Mouse (Mus musculus) testis, adult 10 weeks (tissue): ENCODE results near the gene 4921536K21Rik. TPM values are rescaled to one million over a fixed set of nuclear protein-coding genes. Genes with fewer than 3 reads are reported as not detected.

Experiments used
- polyA plus RNA-seq: library from polyadenylated mRNA; stranded (reverse); fragments of 350-450 nt; fragmentation: Illumina TruSeq; extraction: RNeasy Lipid Tissue Mini Kit (QIAGEN cat#74804); gene quantifications from one replicate; pipeline ENCODE4 v1.2.3, GENCODE M21; 2014; ENCODE audit warnings: low read depth, low replicate concordance

4921536K21Rik gene
- 39.7 TPM for polyA plus RNA-seq

DNA sequence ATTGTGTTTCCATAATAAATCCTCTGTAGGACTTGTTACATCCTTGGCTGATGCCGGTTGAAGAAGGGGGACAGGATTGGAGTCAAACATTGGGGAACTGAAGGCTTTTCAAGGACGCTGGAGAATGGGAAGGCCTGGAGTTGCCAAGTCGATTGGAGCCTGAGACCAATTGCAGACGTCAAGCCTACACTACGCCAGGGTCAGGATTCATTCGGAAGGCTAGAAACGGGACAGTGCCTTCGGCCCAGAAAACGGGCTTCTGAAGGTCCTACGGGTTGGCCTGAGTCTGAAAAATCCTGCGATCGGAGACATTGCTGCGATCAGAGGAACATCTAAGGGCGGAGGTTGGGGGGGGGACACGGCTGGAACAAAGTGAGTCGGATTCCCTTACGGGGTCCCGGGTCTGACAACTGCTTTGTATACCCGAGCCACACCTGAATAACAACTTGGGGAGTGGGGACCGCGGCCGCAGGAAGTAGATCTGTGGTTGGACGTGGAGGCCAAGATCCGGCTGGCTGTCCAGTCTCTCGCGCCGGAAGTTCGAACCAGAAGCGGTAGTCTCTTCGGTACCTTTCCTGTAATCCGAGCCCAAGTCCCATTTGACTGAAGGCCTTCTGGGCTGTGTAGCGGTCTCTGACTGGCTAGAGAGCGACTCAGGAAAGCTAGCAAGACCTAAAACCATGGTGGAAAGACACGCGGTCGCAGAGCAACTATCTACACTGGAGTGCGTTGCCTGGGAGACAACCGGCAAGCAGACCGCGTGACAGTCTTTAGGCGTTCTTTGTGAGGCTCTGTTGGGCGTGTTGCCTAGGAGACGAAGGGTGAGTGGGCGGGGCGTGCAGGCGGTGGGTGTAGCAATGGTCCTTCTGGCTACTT lies at the start of gene 4921536K21Rik, which contains the start of gene Dusp18:
4921536K21Rik (minus strand) TSS at position 693 of the 876 bp plus-strand sequence.
Dusp18 (plus strand) TSS at position 835 of the 876 bp plus-strand sequence.

DNA sequence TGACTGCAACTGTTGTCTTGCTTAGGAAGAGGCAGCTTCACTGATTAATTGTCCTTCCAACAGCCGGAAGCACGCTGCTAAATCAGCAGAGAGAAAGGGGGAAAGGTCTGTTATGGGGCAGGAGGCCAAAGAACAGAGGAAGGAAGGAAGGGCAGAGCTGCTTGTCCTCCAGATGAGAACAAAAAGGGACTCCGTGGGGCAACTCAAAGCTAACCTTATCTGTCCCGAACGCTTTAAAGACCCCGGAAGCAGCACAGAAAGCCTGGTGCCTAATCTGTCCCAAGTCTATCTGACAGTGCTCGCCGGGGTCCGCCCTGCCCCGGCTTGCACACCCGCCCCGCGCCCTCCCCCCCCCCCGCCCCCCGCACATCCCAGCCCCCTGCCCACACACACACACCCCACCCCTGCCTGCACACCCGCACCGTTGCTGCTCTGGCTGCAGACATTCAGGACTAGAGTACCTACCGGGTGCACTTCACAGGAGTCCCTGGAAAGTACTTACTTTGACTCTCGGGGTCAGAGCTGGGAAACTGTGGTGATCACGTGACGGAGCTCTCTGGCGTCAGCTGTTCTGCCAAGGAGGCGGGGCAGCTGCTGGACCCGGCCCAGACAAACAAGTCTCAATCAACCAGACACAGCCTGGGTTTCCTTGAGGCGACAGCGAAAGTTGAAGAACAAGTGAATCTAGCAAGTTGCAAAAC lies 36.8 kb upstream of the 4921536K21Rik start, which contains the start of gene Tcn2:
Tcn2 (minus strand) TSS at position 649 of the 701 bp plus-strand sequence.

DNA sequence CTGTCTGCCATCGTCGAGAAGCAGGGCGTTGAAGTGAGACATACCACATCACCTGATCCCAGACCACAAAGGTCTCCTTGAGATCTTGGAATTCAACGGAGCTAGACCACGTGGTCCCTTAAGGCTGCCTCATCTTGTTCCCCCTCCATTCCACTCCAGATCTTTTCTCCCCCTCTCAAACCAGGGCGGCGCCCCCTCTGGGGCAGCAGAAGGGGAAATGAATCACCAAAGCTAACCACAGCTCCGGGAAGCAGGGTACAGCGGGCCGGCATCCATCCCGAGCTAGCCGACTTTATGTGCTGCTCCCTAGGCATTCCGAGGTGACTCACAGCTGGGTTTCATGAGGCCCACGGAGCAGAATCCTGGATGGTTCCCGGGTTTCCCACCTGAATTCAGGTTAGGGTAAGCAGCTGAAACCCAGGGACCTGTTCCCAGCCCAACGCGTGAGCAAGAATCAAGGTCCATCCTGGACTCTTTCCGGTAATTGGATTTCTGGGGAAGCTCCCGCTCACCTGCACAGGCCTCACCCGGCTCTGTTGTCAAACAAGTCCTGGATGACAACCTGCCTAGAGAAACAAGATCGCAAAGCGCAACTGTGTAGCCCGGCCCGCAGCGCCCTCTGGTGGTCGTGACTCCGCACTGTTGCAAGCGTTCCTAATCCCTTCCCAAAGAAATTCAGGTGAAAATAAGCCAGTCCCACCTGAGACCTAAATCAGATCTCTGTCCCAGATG lies 19.4 kb upstream of the 4921536K21Rik start, which contains the start of gene Slc35e4:
Slc35e4 (minus strand) TSS at position 556 of the 732 bp plus-strand sequence.

DNA sequence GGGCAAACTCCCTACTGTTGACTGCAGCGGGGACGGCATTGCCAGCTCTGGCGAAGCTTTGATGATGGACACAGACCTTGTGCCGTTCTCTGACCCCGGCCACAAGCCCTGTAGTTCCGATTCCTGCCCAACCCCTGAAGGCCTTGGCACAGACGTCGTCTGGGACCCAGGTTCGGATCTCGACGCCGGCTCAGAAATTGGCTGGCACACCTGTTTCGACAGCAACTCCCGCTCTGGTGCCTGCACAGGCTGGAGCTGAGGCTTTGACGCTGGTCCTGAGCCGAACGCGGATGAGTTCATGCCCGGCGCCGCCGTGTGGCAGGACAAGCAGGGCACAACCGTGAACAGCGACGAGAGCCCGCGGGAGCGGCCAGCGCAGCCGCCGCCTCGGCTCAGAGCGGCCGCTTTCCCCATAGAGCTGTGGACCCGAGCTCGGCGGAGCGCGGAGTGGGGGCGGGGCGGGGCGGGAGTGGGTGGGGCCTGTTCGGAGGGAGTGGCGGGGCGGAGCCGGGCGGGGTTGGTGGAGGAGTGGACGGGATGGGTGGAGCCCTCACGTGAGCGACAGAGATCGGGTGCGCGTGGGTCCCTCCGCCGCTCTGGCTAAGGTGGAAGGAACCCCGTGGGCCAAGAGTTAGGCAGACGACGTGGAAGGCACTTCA lies 31.3 kb downstream of the 4921536K21Rik start, which contains the start of gene Osbp2:
Osbp2 (minus strand) TSS at position 450 of the 659 bp plus-strand sequence.

Other genes starting within 250 kb of the 4921536K21Rik start
- gene Morc2a, start 245.9 kb downstream of the 4921536K21Rik start, polyA plus RNA-seq, result 61.4 TPM
- 77.2 TPM for gene Osbp2, start 31.2 kb downstream of the 4921536K21Rik start, polyA plus RNA-seq
- gene Dusp18, start 142 bp upstream of the 4921536K21Rik start, polyA plus RNA-seq, result 13.5 TPM
- gene Slc35e4, start 19.6 kb upstream of the 4921536K21Rik start, polyA plus RNA-seq, result not detected
- gene Tcn2, start 37.1 kb upstream of the 4921536K21Rik start, polyA plus RNA-seq, result 0.98 TPM
- 35.2 TPM for gene Pes1, start 68.9 kb upstream of the 4921536K21Rik start, polyA plus RNA-seq
- 0.63 TPM for gene 4930556J24Rik, start 81.7 kb upstream of the 4921536K21Rik start, polyA plus RNA-seq
- gene Gal3st1, start 88.5 kb upstream of the 4921536K21Rik start, polyA plus RNA-seq, result not detected
- gene Sec14l4, start 136.4 kb upstream of the 4921536K21Rik start, polyA plus RNA-seq, result 0.64 TPM
- 0.64 TPM for gene Sec14l3, start 169.7 kb upstream of the 4921536K21Rik start, polyA plus RNA-seq
- gene Mtfp1, start 200.3 kb upstream of the 4921536K21Rik start, polyA plus RNA-seq, result 3.5 TPM
- gene Sec14l2, start 228.3 kb upstream of the 4921536K21Rik start, polyA plus RNA-seq, result 1.4 TPM
- gene Rnf215, start 240.1 kb upstream of the 4921536K21Rik start, polyA plus RNA-seq, result 0.78 TPM